Mouse (Mus musculus) heart, postnatal 36 days (tissue): ENCODE measurements around the gene Dock9. TPM values are rescaled to one million over a fixed set of nuclear protein-coding genes. Genes with fewer than 3 reads are reported as not detected.

ENCODE experiments used
- DNase-seq, 2 experiments: peaks; one replicate each; pipeline ENCODE4 v3.0.0; 2021 to 2022
- intact Hi-C: fragments of 180-260 bp; cut with DNase I; formaldehyde crosslinking; loops from one replicate; pipeline ENCODE4 v1.15.1; 2025
- total RNA-seq, 2 experiments: library from RNA; stranded (reverse); gene quantifications; 2 replicates each; pipeline ENCODE4 v1.2.3; 2021

Dock9 gene
- total RNA-seq, 2 experiments from 2014 or later: 28.6 to 36.5 TPM

- intact Hi-C loops: no loop called here
- DNase-seq: no peak
Measured at GRCm38 (mm10) chr14:121605260-121605659, 192.4 kb downstream of the Dock9 start.

GRCm38 (mm10) chr14:121604565-121604964 lies 193.1 kb downstream of the Dock9 start:
- no peak for DNase-seq
- intact Hi-C loops: no loop called here

- intact Hi-C loops: no loop called here
- no peak for DNase-seq
Measured at GRCm38 (mm10) chr14:121602610-121603009, 195.0 kb downstream of the Dock9 start.

- intact Hi-C loops: no loop called here
Measured at GRCm38 (mm10) chr14:121600538-121600937, 197.1 kb downstream of the Dock9 start.

GRCm38 (mm10) chr14:121597073-121597472 lies 200.6 kb downstream of the Dock9 start:
- intact Hi-C loops: no loop called here
- no peak for DNase-seq

More at GRCm38 (mm10) chr14:121600538-121600937, 197.1 kb downstream of the Dock9 start:
- no peak for DNase-seq

GRCm38 (mm10) chr14:121596631-121597030 lies 201.0 kb downstream of the Dock9 start:
- DNase-seq: no peak
- intact Hi-C loops: no loop called here

- DNase-seq: no peak
- intact Hi-C loops: loop anchor here (5.0 kb wide), 1 partner anchor 48 kb away; no protein-coding TSS in a partner anchor
Measured at GRCm38 (mm10) chr14:121594684-121595083, 203.0 kb downstream of the Dock9 start.

- DNase-seq: no peak
- intact Hi-C loops: loop anchor here (5.0 kb wide), 1 partner anchor 49 kb away; no protein-coding TSS in a partner anchor
Measured at GRCm38 (mm10) chr14:121593313-121593929, 204.2 kb downstream of the Dock9 start.

GRCm38 (mm10) chr14:121592890-121593289 lies 204.7 kb downstream of the Dock9 start:
- no peak for DNase-seq
- intact Hi-C loops: loop anchor here (5.0 kb wide), 1 partner anchor 49 kb away; no protein-coding TSS in a partner anchor

GRCm38 (mm10) chr14:121592356-121592755 lies 205.3 kb downstream of the Dock9 start:
- no peak for DNase-seq
- intact Hi-C loops: loop anchor here (5.0 kb wide), 1 partner anchor 50 kb away; no protein-coding TSS in a partner anchor

- intact Hi-C loops: loop anchor here (2.0 to 10.0 kb wide), 3 partner anchors 164 to 754 kb away; partner anchors contain the start of gene Dock9
Measured at GRCm38 (mm10) chr14:121589097-121589725, 208.4 kb downstream of the Dock9 start.

GRCm38 (mm10) chr14:121588451-121588850 lies 209.2 kb downstream of the Dock9 start:
- no peak for DNase-seq
- intact Hi-C loops: loop anchor here (2.0 to 10.0 kb wide), 3 partner anchors 164 to 754 kb away; partner anchors contain the start of gene Dock9

More at GRCm38 (mm10) chr14:121589097-121589725, 208.4 kb downstream of the Dock9 start:
- DNase-seq: peak; percentile 68 to 74

- DNase-seq: no peak
- intact Hi-C loops: loop anchor here (10.0 kb wide), 1 partner anchor 751 kb away; no protein-coding TSS in a partner anchor
Measured at GRCm38 (mm10) chr14:121585906-121586765, 211.5 kb downstream of the Dock9 start.

GRCm38 (mm10) chr14:121579055-121579454 lies 218.6 kb downstream of the Dock9 start:
- peak; percentile 24 to 69 for DNase-seq
- intact Hi-C loops: loop anchor here (5.0 to 10.0 kb wide), 2 partner anchors 122 to 304 kb away; no protein-coding TSS in a partner anchor

GRCm38 (mm10) chr14:121573391-121573790 lies 224.2 kb downstream of the Dock9 start:
- intact Hi-C loops: loop anchor here (10.0 kb wide), 1 partner anchor 299 kb away; no protein-coding TSS in a partner anchor

GRCm38 (mm10) chr14:121566794-121567201 lies 230.8 kb downstream of the Dock9 start:
- no peak for DNase-seq
- intact Hi-C loops: no loop called here

More at GRCm38 (mm10) chr14:121573391-121573790, 224.2 kb downstream of the Dock9 start:
- DNase-seq: no peak

- no peak for DNase-seq
- intact Hi-C loops: no loop called here
Measured at GRCm38 (mm10) chr14:121565930-121566329, 231.7 kb downstream of the Dock9 start.

GRCm38 (mm10) chr14:121564656-121565055 lies 233.0 kb downstream of the Dock9 start:
- intact Hi-C loops: no loop called here
- no peak for DNase-seq

GRCm38 (mm10) chr14:121563954-121564353 lies 233.7 kb downstream of the Dock9 start:
- DNase-seq: no peak
- intact Hi-C loops: no loop called here

GRCm38 (mm10) chr14:121559026-121559425 lies 238.6 kb downstream of the Dock9 start:
- intact Hi-C loops: no loop called here
- no peak for DNase-seq
